Mouse (Mus musculus) lung, postnatal 10 days (tissue): ENCODE data around the gene Arf1.

Experiments used
- DNase-seq: peaks from one replicate; pipeline ENCODE4 v3.0.0; 2021

Gene Arf1

GRCm38 (mm10) chr11:59187706-59188105, 40.4 kb downstream of the Arf1 start:
- DNase-seq = no peak

GRCm38 (mm10) chr11:59185490-59185889, 42.6 kb downstream of the Arf1 start:
- no peak for DNase-seq

GRCm38 (mm10) chr11:59183821-59184220, 44.2 kb downstream of the Arf1 start:
- DNase-seq = peak; percentile 82

- DNase-seq = peak; percentile 83
Observed at GRCm38 (mm10) chr11:59182864-59183331, 45.2 kb downstream of the Arf1 start, which contains the start of gene Gjc2. Gjc2 (minus strand) TSS chr11:59183213.

GRCm38 (mm10) chr11:59176921-59177320, 51.1 kb downstream of the Arf1 start:
- DNase-seq = peak; percentile 78

- no peak for DNase-seq
Observed at GRCm38 (mm10) chr11:59176475-59176874, 51.6 kb downstream of the Arf1 start.

- no peak for DNase-seq
Observed at GRCm38 (mm10) chr11:59174189-59174838, 53.8 kb downstream of the Arf1 start.

- DNase-seq = peak; percentile 78
Observed at GRCm38 (mm10) chr11:59170549-59170948, 57.5 kb downstream of the Arf1 start.

GRCm38 (mm10) chr11:59169807-59170206, 58.3 kb downstream of the Arf1 start:
- DNase-seq = peak; percentile 49

- no peak for DNase-seq
Observed at GRCm38 (mm10) chr11:59165616-59166241, 62.3 kb downstream of the Arf1 start.

GRCm38 (mm10) chr11:59164384-59164783, 63.7 kb downstream of the Arf1 start:
- no peak for DNase-seq

GRCm38 (mm10) chr11:59163255-59164236, 64.5 kb downstream of the Arf1 start, which contains the start of gene Iba57:
Iba57 (minus strand) TSS chr11:59163739.
- peak; percentile 99 for DNase-seq

- no peak for DNase-seq
Observed at GRCm38 (mm10) chr11:59162443-59163254, 65.4 kb downstream of the Arf1 start.
